Mouse (Mus musculus) MEL (cell line): ENCODE measurements around the gene Esyt3. TPM values are rescaled to one million over a fixed set of nuclear protein-coding genes. Genes with fewer than 3 reads are reported as not detected.

Experiments used
- DNase-seq: peaks from one replicate; pipeline ENCODE4 v3.0.0; 2011; ENCODE audit warnings: low read depth, low spot score
- H3K27ac ChIP-seq: 2 replicates; pipeline ENCODE4 v1.5.1; 2012; ENCODE audit warnings: low read depth, mild to moderate bottlenecking, control low read depth, low read length, moderate library complexity; ENCODE audit not compliant: control insufficient read depth
- H3K27me3 ChIP-seq, 2 experiments: fragments of 150-350 bp in 1 of 2; sonication (generic) in 1 of 2; 2 replicates each; pipeline ENCODE4 v1.6.1; 2012; ENCODE audit warnings: low read length in 2 of 2, mild to moderate bottlenecking in 2 of 2, improper control_type of control experiment in 1 of 2, moderate library complexity in 1 of 2; ENCODE audit not compliant: insufficient read depth in 2 of 2, control insufficient read depth in 1 of 2
- H3K36me3 ChIP-seq, 2 experiments: 2 replicates each; pipeline ENCODE4 v1.6.1; 2012 to 2014; ENCODE audit warnings: low read length in 2 of 2, improper control_type of control experiment in 1 of 2, inconsistent platforms in 1 of 2, mild to moderate bottlenecking in 1 of 2; ENCODE audit not compliant: insufficient read depth in 2 of 2, control insufficient read depth in 1 of 2
- H3K4me1 ChIP-seq, 2 experiments: fragments of 150-350 bp in 1 of 2; sonication (generic) in 1 of 2; 2 replicates each; pipeline ENCODE4 v1.6.1; 2012; ENCODE audit warnings: low read length in 2 of 2, improper control_type of control experiment in 1 of 2, mild to moderate bottlenecking in 1 of 2; ENCODE audit not compliant: insufficient read depth in 2 of 2, control insufficient read depth in 1 of 2
- H3K4me3 ChIP-seq, 2 experiments: fragments of 150-350 bp in 1 of 2; sonication (generic) in 1 of 2; 2 replicates each; pipeline ENCODE4 v1.5.1; 2012; ENCODE audit warnings: low read depth in 2 of 2, low read length in 2 of 2, mild to moderate bottlenecking in 2 of 2, moderate library complexity in 2 of 2, control low read depth in 1 of 2, improper control_type of control experiment in 1 of 2; ENCODE audit not compliant: control insufficient read depth in 1 of 2, insufficient read depth in 1 of 2
- H3K79me2 ChIP-seq: 2 replicates; pipeline ENCODE4 v1.6.1; 2012; ENCODE audit warnings: mild to moderate bottlenecking, low read length, moderate library complexity; ENCODE audit not compliant: control insufficient read depth, poor library complexity, insufficient read depth
- H3K9ac ChIP-seq: 2 replicates; pipeline ENCODE4 v1.6.1; 2012; ENCODE audit warnings: low read depth, mild to moderate bottlenecking, control low read depth, low read length, moderate library complexity; ENCODE audit not compliant: control insufficient read depth, poor library complexity, severe bottlenecking
- H3K9me3 ChIP-seq: fragments of 150-350 bp; sonication (generic); replicated peaks from 2 replicates; pipeline ENCODE4 v1.6.1; 2012; ENCODE audit warnings: mild to moderate bottlenecking, low read length, improper control_type of control experiment, moderate library complexity; ENCODE audit not compliant: insufficient read depth
- BHLHE40 ChIP-seq: IDR thresholded peaks from 2 replicates; pipeline ENCODE4 v1.6.1; 2012; ENCODE audit warnings: low read depth, mild to moderate bottlenecking, inconsistent platforms, low read length, improper control_type of control experiment, borderline replicate concordance
- CHD2 ChIP-seq: IDR thresholded peaks from 2 replicates; pipeline ENCODE4 v1.6.1; 2011; ENCODE audit warnings: low read length, improper control_type of control experiment
- CTCF ChIP-seq, 3 experiments: IDR thresholded peaks in 2 of 3; conservative IDR thresholded peaks in 1 of 3; 2 replicates each; pipeline ENCODE4 v1.5.1; 2011 to 2012; ENCODE audit warnings: low read length in 3 of 3, low read depth in 2 of 3, mild to moderate bottlenecking in 2 of 3, improper control_type of control experiment in 1 of 3, inconsistent platforms in 1 of 3, mixed read lengths in 1 of 3, moderate library complexity in 1 of 3; ENCODE audit not compliant: control insufficient read depth in 1 of 3, insufficient read depth in 1 of 3, poor library complexity in 1 of 3, severe bottlenecking in 1 of 3
- E2F4 ChIP-seq: IDR thresholded peaks from 2 replicates; pipeline ENCODE4 v1.6.1; 2011; ENCODE audit warnings: low read depth, low read length, improper control_type of control experiment, borderline replicate concordance
- GABPA ChIP-seq: IDR thresholded peaks from 2 replicates; pipeline ENCODE4 v1.6.1; 2012; ENCODE audit warnings: low read depth, mild to moderate bottlenecking, inconsistent platforms, low read length, improper control_type of control experiment, moderate library complexity
- HCFC1 ChIP-seq: IDR thresholded peaks from 2 replicates; pipeline ENCODE4 v1.6.1; 2012; ENCODE audit warnings: low read depth, mild to moderate bottlenecking, inconsistent platforms, low read length, improper control_type of control experiment, moderate library complexity
- JUND ChIP-seq: IDR thresholded peaks from 2 replicates; pipeline ENCODE4 v1.6.1; 2011; ENCODE audit warnings: low read depth, mild to moderate bottlenecking, improper control_type of control experiment, low read length
- MAZ ChIP-seq: IDR thresholded peaks from 2 replicates; pipeline ENCODE4 v1.6.1; 2012; ENCODE audit warnings: low read depth, mild to moderate bottlenecking, inconsistent platforms, low read length, improper control_type of control experiment
- MYC ChIP-seq: IDR thresholded peaks from 2 replicates; pipeline ENCODE4 v1.6.1; 2011; ENCODE audit warnings: low read depth, mild to moderate bottlenecking, low read length, improper control_type of control experiment, moderate library complexity
- NELFE ChIP-seq: IDR thresholded peaks from 2 replicates; pipeline ENCODE4 v1.6.1; 2011; ENCODE audit warnings: low read depth, low read length, improper control_type of control experiment
- NRF1 ChIP-seq: IDR thresholded peaks from 2 replicates; pipeline ENCODE4 v1.6.1; 2014; ENCODE audit warnings: low read depth, mild to moderate bottlenecking, inconsistent platforms, low read length, improper control_type of control experiment, moderate library complexity; ENCODE audit not compliant: poor library complexity, insufficient read depth, severe bottlenecking
- POLR2A ChIP-seq, 2 experiments: IDR thresholded peaks; 2 replicates each; pipeline ENCODE4 v1.6.1; 2011 to 2012; ENCODE audit warnings: low read length in 2 of 2, mild to moderate bottlenecking in 2 of 2, control low read depth in 1 of 2, improper control_type of control experiment in 1 of 2, low read depth in 1 of 2, moderate library complexity in 1 of 2; ENCODE audit not compliant: control insufficient read depth in 1 of 2, insufficient read depth in 1 of 2, poor library complexity in 1 of 2
- POLR2AphosphoS5 ChIP-seq: IDR thresholded peaks from 2 replicates; pipeline ENCODE4 v1.6.1; 2012; ENCODE audit warnings: low read depth, borderline replicate concordance, mild to moderate bottlenecking, inconsistent platforms, low read length, moderate library complexity, mixed read lengths
- RAD21 ChIP-seq: IDR thresholded peaks from 2 replicates; pipeline ENCODE4 v1.6.1; 2011; ENCODE audit warnings: mild to moderate bottlenecking, low read depth, low read length, improper control_type of control experiment
- SMC3 ChIP-seq: IDR thresholded peaks from 2 replicates; pipeline ENCODE4 v1.6.1; 2011; ENCODE audit warnings: low read depth, low read length, improper control_type of control experiment
- TBP ChIP-seq: IDR thresholded peaks from 2 replicates; pipeline ENCODE4 v1.8.0; 2011; ENCODE audit warnings: low read depth, low read length, improper control_type of control experiment
- UBTF ChIP-seq: IDR thresholded peaks from 2 replicates; pipeline ENCODE4 v1.6.1; 2012; ENCODE audit warnings: low read depth, mild to moderate bottlenecking, inconsistent platforms, low read length, improper control_type of control experiment, moderate library complexity, borderline replicate concordance; ENCODE audit not compliant: insufficient read depth
- ZKSCAN1 ChIP-seq: IDR thresholded peaks from 2 replicates; pipeline ENCODE4 v1.6.1; 2012; ENCODE audit warnings: low read depth, mild to moderate bottlenecking, inconsistent platforms, low read length, improper control_type of control experiment, moderate library complexity
- polyA plus RNA-seq, 2 experiments: library from polyadenylated mRNA; stranded (reverse) in 1 of 2; unstranded in 1 of 2; fragments of >175 nt in 1 of 2; fragments of >200 nt in 1 of 2; gene quantifications; 2 replicates each; pipeline versions ENCODE4 v1.2.1 to v1.2.4; 2012; ENCODE audit warnings: low replicate concordance in 2 of 2, low read depth in 1 of 2; ENCODE audit not compliant: insufficient read length in 2 of 2, insufficient read depth in 1 of 2, missing spikeins in 1 of 2
- total RNA-seq: library from RNA; depleted of rRNA; stranded (reverse); fragments of 300-350 nt; gene quantifications from 2 replicates; pipeline ENCODE4 v1.2.3, GENCODE M21; 2012

Esyt3 gene
- total and polyA plus RNA-seq, 3 experiments, result 0.07 TPM; not detected in 2

GRCm38 (mm10) chr9:99319343-99319951 is 38.9 kb downstream of the Esyt3 start:
- Histone ChIP-seq H3K27me3 (no peaks in the 10 kb centered on the region), H3K4me3 (no peak overlapping the region), H3K27ac (no peak overlapping the region), H3K36me3 (no peaks in the 10 kb centered on the region), H3K79me2 (no peaks in the 10 kb centered on the region), H3K9ac (no peak overlapping the region), H3K9me3 (no peaks in the 10 kb centered on the region), H3K4me1 (no peaks in the 10 kb centered on the region)
- TF ChIP-seq HCFC1, result no peak
- no peak for TF ChIP-seq ZKSCAN1
- no peak for TF ChIP-seq MYC
- no peak for TF ChIP-seq NRF1
- no peak for TF ChIP-seq E2F4
- no peak for TF ChIP-seq BHLHE40
- no peak for TF ChIP-seq CTCF (IDR thresholded peaks at IDR 0.05 in 2 of 3, conservative IDR thresholded peaks at IDR 0.05 in 1 of 3; ENCODE audit: control insufficient read depth in 1 of 3, insufficient read depth in 1 of 3, low read depth in 2 of 3, low read length in 3 of 3, poor library complexity in 1 of 3, severe bottlenecking in 1 of 3)
- TF ChIP-seq RAD21, result no peak
- TF ChIP-seq SMC3, result no peak
- TF ChIP-seq JUND, result no peak
- TF ChIP-seq TBP, result no peak
- no peak for TF ChIP-seq CHD2
- no peak for TF ChIP-seq MAZ
- no peak for TF ChIP-seq UBTF
- no peak for TF ChIP-seq NELFE
- no peak for TF ChIP-seq GABPA
- DNase-seq, result no peak

- H3K4me1 ChIP-seq, result no peaks in the 10 kb centered on the region
- no peaks in the 10 kb centered on the region for H3K36me3 ChIP-seq
- H3K27ac ChIP-seq, result no peak overlapping the region
- H3K27me3 ChIP-seq, result no peaks in the 10 kb centered on the region
- no peak overlapping the region for H3K9ac ChIP-seq
- H3K4me3 ChIP-seq, result no peak overlapping the region
- TF ChIP-seq POLR2AphosphoS5 (no peak), SMC3 (no peak), MYC (no peak), UBTF (no peak), JUND (no peak), POLR2A (IDR thresholded peaks at IDR 0.05; ENCODE audit: control insufficient read depth in 1 of 2, insufficient read depth in 1 of 2, low read depth in 1 of 2, low read length in 2 of 2, poor library complexity in 1 of 2) (no peak)
- DNase-seq, result no peak
- H3K9me3 ChIP-seq, result no peaks in the 10 kb centered on the region
- H3K79me2 ChIP-seq, result no peaks in the 10 kb centered on the region
Measured at GRCm38 (mm10) chr9:99306226-99306625, 52.1 kb downstream of the Esyt3 start.
